Mouse (Mus musculus) heart, adult 2 months (tissue): Measurements from ENCODE around the gene Art3.

Experiments
- CTCF ChIP-seq: fragments of 200-600 bp; IDR thresholded peaks from 2 replicates; pipeline ENCODE4 v1.8.1; 2022; ENCODE audit warnings: antibody characterized with exemption, mild to moderate bottlenecking, moderate library complexity
- EP300 ChIP-seq: fragments of 200-500 bp; IDR thresholded peaks from 2 replicates; pipeline ENCODE4 v1.6.1; 2011; ENCODE audit warnings: low read depth, low read length, control low read depth; ENCODE audit not compliant: insufficient read depth

GRCm38 (mm10) chr5:92452876-92453275 lies 121.2 kb downstream of the Art3 start:
- no peak for TF ChIP-seq CTCF
- no peak for TF ChIP-seq EP300
